Mouse (Mus musculus) liver, adult 2 months (tissue): ENCODE measurements around the gene Zfp990.

ENCODE experiments used
- CTCF ChIP-seq: fragments of 200-500 bp; IDR thresholded peaks from 2 replicates; pipeline ENCODE4 v1.5.1; 2011; ENCODE audit warnings: low read depth, low read length, control low read depth
- POLR2A ChIP-seq: fragments of 200-500 bp; IDR thresholded peaks from 2 replicates; pipeline ENCODE4 v1.6.1; 2011; ENCODE audit warnings: low read length, control low read depth; ENCODE audit not compliant: insufficient read depth; ENCODE audit errors: extremely low read depth

DNA sequence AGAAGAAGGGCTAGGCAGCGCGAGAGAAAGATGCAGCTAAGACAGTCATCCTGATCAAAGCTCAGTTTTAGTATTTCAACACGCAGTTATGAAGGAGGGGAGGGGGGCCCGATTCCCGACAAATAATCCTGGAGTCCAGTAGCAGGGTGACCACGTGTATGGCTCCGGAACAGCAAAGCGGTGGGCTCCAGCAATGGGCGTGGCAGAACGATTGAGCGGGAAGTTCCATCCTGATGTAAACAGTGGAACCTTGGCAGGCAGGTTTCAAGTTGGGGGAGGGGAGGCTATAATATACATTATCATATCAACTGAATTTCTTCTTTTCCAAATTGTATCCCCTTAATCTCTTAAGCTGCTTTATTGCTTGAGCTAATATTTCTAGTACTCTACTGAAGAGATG is 18.4 kb upstream of the Zfp990 start:
- no peak for TF ChIP-seq POLR2A
- no peak for TF ChIP-seq CTCF
